Mouse (Mus musculus) 416B (cell line): ENCODE measurements around the gene Cdc14b.

Experiments used
- DNase-seq: peaks from one replicate; pipeline ENCODE4 v3.0.0; 2011; ENCODE audit warnings: low read depth

The Cdc14b gene

GRCm38 (mm10) chr13:64237000-64237680 lies 38.0 kb downstream of the Cdc14b start:
- no peak for DNase-seq

- DNase-seq: no peak
Measured at GRCm38 (mm10) chr13:64235777-64236176, 39.3 kb downstream of the Cdc14b start.

- DNase-seq: no peak
Measured at GRCm38 (mm10) chr13:64235062-64235715, 39.9 kb downstream of the Cdc14b start.

GRCm38 (mm10) chr13:64233139-64233538 lies 42.0 kb downstream of the Cdc14b start:
- no peak for DNase-seq

GRCm38 (mm10) chr13:64226725-64227124 lies 48.4 kb downstream of the Cdc14b start:
- no peak for DNase-seq

GRCm38 (mm10) chr13:64225738-64226137 lies 49.4 kb downstream of the Cdc14b start:
- DNase-seq: no peak

- DNase-seq: no peak
Measured at GRCm38 (mm10) chr13:64214891-64215290, 60.2 kb downstream of the Cdc14b start.

GRCm38 (mm10) chr13:64211995-64212603 lies 63.0 kb downstream of the Cdc14b start:
- peak; percentile 20 for DNase-seq

GRCm38 (mm10) chr13:64208146-64208545 lies 66.9 kb downstream of the Cdc14b start:
- DNase-seq: no peak

- DNase-seq: peak; percentile 44
Measured at GRCm38 (mm10) chr13:64205186-64205585, 69.9 kb downstream of the Cdc14b start.

GRCm38 (mm10) chr13:64204726-64205125 lies 70.4 kb downstream of the Cdc14b start:
- DNase-seq: no peak

- peak; percentile 16 for DNase-seq
Measured at GRCm38 (mm10) chr13:64200911-64201310, 74.2 kb downstream of the Cdc14b start.

- no peak for DNase-seq
Measured at GRCm38 (mm10) chr13:64198310-64198709, 76.8 kb downstream of the Cdc14b start.

- no peak for DNase-seq
Measured at GRCm38 (mm10) chr13:64197899-64198298, 77.2 kb downstream of the Cdc14b start.

- peak; percentile 25 for DNase-seq
Measured at GRCm38 (mm10) chr13:64187065-64187464, 88.0 kb downstream of the Cdc14b start.

- no peak for DNase-seq
Measured at GRCm38 (mm10) chr13:64186516-64186915, 88.6 kb downstream of the Cdc14b start.

- DNase-seq: no peak
Measured at GRCm38 (mm10) chr13:64185586-64185985, 89.5 kb downstream of the Cdc14b start.

- DNase-seq: no peak
Measured at GRCm38 (mm10) chr13:64185176-64185575, 89.9 kb downstream of the Cdc14b start.

- no peak for DNase-seq
Measured at GRCm38 (mm10) chr13:64184361-64184760, 90.7 kb downstream of the Cdc14b start.

GRCm38 (mm10) chr13:64183583-64183982 lies 91.5 kb downstream of the Cdc14b start:
- DNase-seq: no peak

GRCm38 (mm10) chr13:64182091-64182490 lies 93.0 kb downstream of the Cdc14b start:
- DNase-seq: peak; percentile 16

- peak; percentile 75 for DNase-seq
Measured at GRCm38 (mm10) chr13:64180888-64181287, 94.2 kb downstream of the Cdc14b start.

- peak; percentile 56 for DNase-seq
Measured at GRCm38 (mm10) chr13:64180300-64180699, 94.8 kb downstream of the Cdc14b start.
